ENCODE assay signal across 13 mouse cellular contexts in genomic region chr14:76628182-76628892, GRCm38 (mm10).
A peak's percentile ranks its signal among the peaks of the same experiment; 100 is the strongest.
DNase-seq lines count a peak whose midpoint lies in the region; ATAC-seq lines count a peak whose summit lies in the region.
"Had no signal": no experiment of that assay in that cellular context is flagged by ENCODE, and none has a peak within 500 bp of the region (broad histone marks: within the 10 kb centered on the region; RNA-seq: fewer than 3 reads in every experiment).

No protein-coding gene starts in this region.

- H3K27ac ChIP-seq in forebrain, embryonic 16.5 days (ENCODE audit: low read length) = peak overlapping the region; percentile 82
- H3K27ac ChIP-seq: liver, embryonic 13.5 days had no signal

- ATAC-seq in forebrain, embryonic 16.5 days = peak; percentile 74
- ATAC-seq in activated CD4-positive, CD25-positive, alpha-beta regulatory T cell, adult 4 months = no peak

- 56% methylated on average over 10 of the region's 10 CpGs for WGBS in forebrain, embryonic 16.5 days

- no peak overlapping the region for H3K4me3 ChIP-seq in forebrain, embryonic 16.5 days (replicated peaks; ENCODE audit: low read length)
- H3K4me3 ChIP-seq: erythroblast, embryonic 14.5 days; liver, embryonic 13.5 days had no signal

- peak; percentile 34 to 42 for DNase-seq in left cerebral cortex, adult 18-20 months (ENCODE audit: low spot score in 2 of 2)
- no peak for DNase-seq in left cerebral cortex, adult 8-10 months (ENCODE audit: low spot score in 2 of 2)
- peak; percentile 67 for DNase-seq in cerebellum, adult 11-12 months
- peak; percentile 40 to 65 for DNase-seq in left cerebral cortex, postnatal 25 days (ENCODE audit: low spot score in 2 of 2)
- no peak for DNase-seq in kidney, postnatal 10 days
- DNase-seq in kidney, adult 8-10 months = no peak
- DNase-seq: heart, postnatal 14 days; liver, embryonic 13.5 days; thymus, adult 2 months had no signal

- H3K4me2 ChIP-seq in forebrain, embryonic 16.5 days (ENCODE audit: low read length) = no peak overlapping the region
- H3K4me2 ChIP-seq: liver, embryonic 13.5 days had no signal

- H3K36me3 ChIP-seq in forebrain, embryonic 16.5 days (ENCODE audit: control insufficient read depth, insufficient read depth) = no peaks in the 10 kb centered on the region
- H3K36me3 ChIP-seq: liver, embryonic 13.5 days had no signal

- H3K9ac ChIP-seq in forebrain, embryonic 16.5 days (replicated peaks; ENCODE audit: low read depth, low read length) = no peak overlapping the region
- H3K9ac ChIP-seq: liver, embryonic 13.5 days had no signal

- peaks cover 28% of the 10 kb centered on the region for H3K4me1 ChIP-seq in forebrain, embryonic 16.5 days (replicated peaks; ENCODE audit: control insufficient read depth, insufficient read depth, low read length)

- intact Hi-C loops in left cerebral cortex, postnatal 25 days (cut with DNase I) = loop anchor here (10.0 kb wide), 1 partner anchor 246 kb away; no protein-coding TSS in a partner anchor

- no peaks in the 10 kb centered on the region for H3K27me3 ChIP-seq in forebrain, embryonic 16.5 days (replicated peaks; ENCODE audit: control insufficient read depth, insufficient read depth, low read length)
- H3K27me3 ChIP-seq: CH12.LX had no signal

- H3K9me3 ChIP-seq in forebrain, embryonic 16.5 days (ENCODE audit: control insufficient read depth, low read length) = no peaks in the 10 kb centered on the region
- H3K9me3 ChIP-seq: liver, embryonic 13.5 days had no signal

Comparison
In these comparisons a context has a peak if more than half of its experiments do, and no peak if none do; other contexts are left out.
1. DNase-seq: peak in left cerebral cortex, adult 18-20 months (2 of 2), cerebellum, adult 11-12 months (single experiment) and left cerebral cortex, postnatal 25 days (2 of 2); none in left cerebral cortex, adult 8-10 months (0 of 2), kidney, postnatal 10 days (single experiment) and kidney, adult 8-10 months (0 of 2).